Mouse (Mus musculus) urinary bladder, postnatal 25 days (tissue): ENCODE results near the gene Eif2ak4.

Source experiments
- DNase-seq: peaks from one replicate; pipeline ENCODE4 v3.0.0; 2022; ENCODE audit warnings: low spot score

Eif2ak4 gene

GRCm38 (mm10) chr2:118388341-118389335 lies at the start of gene Eif2ak4:
Gene Eif2ak4, plus strand, starts transcription at chr2:118388618.
- DNase-seq, result peak; percentile 96

- DNase-seq, result no peak
Observed at GRCm38 (mm10) chr2:118341295-118341694, 47.1 kb upstream of the Eif2ak4 start.

DNA sequence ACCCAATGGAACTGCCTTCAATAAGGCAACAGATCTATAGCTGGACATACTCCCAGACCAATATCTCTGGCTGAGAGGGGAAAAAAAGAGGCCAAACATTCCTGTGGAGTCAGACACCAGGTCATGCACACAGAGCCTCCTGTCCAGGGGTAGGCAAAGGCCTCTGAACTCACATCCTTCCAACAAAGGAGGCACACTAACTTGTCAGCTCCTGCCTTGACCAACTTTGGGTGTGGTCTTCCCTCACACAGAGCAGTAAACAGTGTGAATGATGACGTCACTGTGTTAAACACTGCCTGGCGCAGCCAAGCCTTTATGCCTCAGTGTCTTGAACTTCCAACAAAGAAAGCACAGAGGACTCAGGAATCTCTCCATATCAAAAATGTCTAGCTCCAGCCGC lies 44.5 kb upstream of the Eif2ak4 start:
- DNase-seq, result no peak

DNA sequence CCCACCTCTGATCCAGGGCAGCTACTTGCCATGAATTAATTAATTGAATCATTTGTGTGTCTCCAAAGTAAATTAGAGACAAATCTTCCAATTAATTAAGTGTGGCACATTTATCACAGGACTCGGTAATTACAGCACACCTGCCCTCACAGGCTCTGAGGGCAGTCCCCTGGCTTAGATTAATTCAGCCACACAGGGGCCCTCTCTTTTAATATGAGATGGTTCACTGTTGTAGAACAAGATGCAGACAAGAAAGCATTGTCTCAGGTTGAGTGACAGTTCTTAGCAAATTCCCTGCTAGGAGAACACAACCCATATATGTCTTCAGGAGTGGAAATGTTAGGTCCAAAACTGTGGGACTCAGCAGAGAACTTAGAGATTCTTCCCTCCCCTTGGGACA lies 42.9 kb upstream of the Eif2ak4 start:
- DNase-seq, result no peak

- no peak for DNase-seq
Observed at GRCm38 (mm10) chr2:118353498-118353897, 34.9 kb upstream of the Eif2ak4 start.

GRCm38 (mm10) chr2:118353916-118354403 lies 34.5 kb upstream of the Eif2ak4 start:
- DNase-seq, result no peak

DNA sequence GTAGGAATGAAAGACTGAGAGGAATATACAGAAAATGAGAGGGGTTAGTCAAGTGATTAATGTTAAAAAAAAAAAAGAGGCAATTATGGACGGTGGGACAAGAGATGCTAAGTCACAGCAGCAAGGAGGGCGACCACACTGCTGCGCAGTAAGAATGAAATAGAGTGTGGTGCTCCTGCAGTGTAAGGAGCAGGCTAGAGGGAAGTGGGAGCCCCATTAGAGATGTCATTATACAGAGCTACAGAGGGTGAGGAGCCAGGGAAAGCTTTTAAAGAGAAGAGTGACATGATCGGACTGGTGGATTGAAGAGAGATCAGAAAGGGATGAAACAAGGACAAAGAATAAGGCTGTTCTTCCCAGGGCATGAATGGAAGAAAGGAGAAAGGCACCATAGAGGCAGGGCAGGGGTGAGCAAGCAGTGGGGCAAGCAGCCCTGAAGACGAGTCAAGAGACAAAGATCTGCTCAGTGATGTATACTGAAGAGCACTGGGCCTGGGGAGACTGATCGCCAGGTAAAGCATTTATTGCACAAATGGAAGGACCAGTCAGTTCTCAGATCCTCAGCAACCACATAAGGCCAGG lies 33.2 kb upstream of the Eif2ak4 start:
- DNase-seq, result no peak

GRCm38 (mm10) chr2:118371841-118372240 lies 16.6 kb upstream of the Eif2ak4 start:
- DNase-seq, result no peak

DNA sequence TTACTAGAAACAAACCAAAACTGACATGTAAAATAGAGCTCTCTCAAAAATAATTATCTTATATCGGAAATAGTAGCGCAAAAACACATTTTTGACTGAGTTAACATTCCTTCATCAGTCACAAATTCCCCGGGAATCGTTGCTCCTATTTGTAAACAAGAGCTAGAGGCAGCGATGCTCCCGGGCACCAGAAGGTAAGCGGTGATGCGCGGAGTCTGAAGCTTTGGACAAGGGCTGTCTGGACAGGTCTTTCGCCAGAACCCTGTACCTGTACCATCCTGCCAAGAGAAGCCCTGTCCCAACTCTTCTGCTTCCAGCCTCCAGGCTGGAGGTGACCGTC lies 15.9 kb upstream of the Eif2ak4 start:
- DNase-seq, result no peak

GRCm38 (mm10) chr2:118372901-118373571 lies 15.4 kb upstream of the Eif2ak4 start, which contains the start of gene Gpr176:
Gene Gpr176, minus strand, starts transcription at chr2:118373419.
- no peak for DNase-seq

DNA sequence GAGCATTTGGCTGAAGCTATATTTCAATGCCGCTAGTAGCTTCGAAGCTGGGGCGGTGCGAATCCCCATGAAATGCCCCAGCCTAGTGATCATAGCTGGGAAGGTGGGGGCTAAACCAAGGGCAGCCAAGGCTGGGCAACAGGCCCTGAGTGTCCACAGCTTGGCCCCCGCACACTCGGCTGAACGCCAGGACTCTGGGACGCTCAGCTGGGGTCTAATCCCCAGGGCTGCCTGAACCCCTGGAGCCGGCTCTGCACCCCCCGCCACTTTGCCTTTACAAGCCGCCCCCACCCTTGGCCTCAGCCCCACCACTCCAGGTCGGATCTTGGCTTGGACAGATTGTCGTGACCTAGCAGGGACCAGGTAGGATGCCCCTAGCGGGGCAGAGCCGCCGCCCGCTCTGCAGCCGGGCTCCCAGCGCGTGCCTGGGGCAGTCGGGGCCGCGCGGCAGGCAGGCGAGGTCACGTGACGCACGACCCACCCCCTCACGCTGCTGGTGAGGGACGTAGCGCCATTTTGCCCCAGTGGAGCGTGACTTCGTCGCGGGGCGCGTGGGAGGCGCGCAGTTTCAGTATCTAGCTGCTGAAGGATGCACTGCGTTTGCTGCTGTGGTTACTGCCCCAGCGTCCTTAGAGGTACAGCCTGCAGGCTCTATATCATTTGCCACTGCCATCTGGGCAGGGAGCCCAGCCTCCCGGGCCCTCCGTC lies 14.7 kb upstream of the Eif2ak4 start:
- DNase-seq, result peak; percentile 40

- no peak for DNase-seq
Observed at GRCm38 (mm10) chr2:118375522-118375921, 12.9 kb upstream of the Eif2ak4 start.

DNA sequence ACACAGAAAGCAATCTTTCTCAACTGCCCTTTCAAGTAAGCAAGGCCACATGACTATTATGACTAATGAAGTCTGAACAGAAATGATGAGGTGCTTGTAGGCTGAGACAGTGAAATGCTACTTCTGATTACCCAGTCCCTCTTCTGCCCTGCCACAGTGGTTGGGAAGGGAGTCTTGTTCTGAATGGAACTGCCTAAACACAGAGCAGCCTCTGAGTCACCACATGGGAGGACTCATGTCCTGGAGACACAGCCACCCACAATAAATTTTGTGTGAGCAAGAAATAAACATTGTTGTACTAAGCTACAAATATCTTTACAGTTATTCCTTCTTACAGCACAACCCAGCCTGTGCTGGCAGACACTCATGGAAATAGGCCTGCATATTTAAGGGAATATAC lies 12.5 kb upstream of the Eif2ak4 start:
- DNase-seq, result no peak

GRCm38 (mm10) chr2:118379756-118380155 lies 8.7 kb upstream of the Eif2ak4 start:
- DNase-seq, result no peak

DNA sequence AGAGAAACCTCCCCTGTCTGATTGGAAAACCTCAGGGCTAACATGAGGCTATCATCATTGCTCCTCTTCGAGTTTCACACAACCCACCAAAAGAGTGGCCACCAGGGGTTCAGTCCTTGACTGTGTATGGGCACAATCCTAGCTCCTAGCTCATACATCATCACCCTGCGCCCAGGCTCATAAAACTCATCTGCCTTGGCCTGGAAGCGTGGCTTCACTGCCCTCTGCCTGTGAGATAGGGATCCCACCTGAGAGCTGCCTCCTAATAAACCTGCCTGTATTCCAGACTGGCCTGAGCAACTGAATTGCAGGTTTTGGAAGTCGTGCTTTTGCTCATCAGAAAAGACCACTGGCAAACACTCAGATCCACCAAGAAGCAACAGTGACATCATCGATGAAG lies 5.0 kb upstream of the Eif2ak4 start:
- no peak for DNase-seq

DNA sequence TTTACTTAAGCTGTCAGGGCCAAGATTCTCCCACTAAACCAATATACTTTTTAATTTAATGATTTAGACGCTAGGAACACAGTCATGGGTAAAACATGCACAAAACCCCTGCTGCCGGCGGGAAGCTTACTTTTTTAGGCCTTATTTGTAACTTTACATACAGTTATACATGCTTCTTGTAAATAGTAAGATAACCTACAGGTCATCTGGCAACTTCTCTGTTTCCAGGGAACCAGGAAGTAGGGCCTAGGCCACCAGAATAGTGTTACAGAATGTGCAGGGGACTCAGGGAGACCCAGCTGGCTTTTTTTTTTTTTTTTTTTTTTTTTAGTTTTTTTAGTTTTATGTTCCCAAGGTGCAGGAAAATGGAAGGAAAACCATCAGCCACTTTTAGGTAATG lies 1.2 kb downstream of the Eif2ak4 start:
- DNase-seq, result no peak

- DNase-seq, result no peak
Observed at GRCm38 (mm10) chr2:118390072-118390471, 1.7 kb downstream of the Eif2ak4 start.

DNA sequence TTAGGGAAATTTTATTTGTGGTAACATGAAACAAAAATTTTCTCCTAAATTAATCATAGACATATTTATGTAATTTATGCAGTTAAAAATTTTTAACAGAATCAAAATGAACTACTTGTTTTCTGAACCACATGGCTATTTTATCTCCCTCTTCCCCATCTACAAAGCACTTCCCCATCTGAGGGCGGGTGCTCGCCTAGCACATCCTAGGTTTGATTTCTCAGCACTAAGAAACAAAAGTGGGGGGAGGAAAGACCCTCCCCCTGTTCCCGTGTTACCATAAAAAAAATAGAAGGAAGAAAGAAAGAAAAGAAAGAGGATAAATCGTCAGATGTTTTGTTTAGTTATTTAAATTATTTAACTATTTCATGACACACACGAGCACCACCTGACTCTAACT lies 2.8 kb downstream of the Eif2ak4 start:
- DNase-seq, result no peak

DNA sequence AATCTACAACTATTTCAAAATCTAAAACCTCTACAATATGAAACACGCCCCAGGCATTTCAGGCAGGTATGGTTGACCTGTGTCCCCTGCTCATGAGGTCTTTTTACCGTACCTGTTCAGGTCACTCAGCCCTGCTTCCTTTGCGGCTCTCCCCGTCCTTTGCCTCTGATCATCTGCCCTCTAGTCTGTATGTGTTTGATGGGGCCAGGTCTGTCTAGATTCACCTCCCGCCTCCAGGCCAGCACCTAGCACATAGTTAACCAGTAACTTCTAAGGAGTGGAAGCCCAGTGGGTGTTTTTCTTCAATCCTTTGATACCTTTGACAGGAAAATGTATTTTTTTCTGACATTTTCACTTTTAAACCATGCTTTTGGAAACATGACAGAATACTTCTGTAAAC lies 11.3 kb downstream of the Eif2ak4 start:
- DNase-seq, result no peak

DNA sequence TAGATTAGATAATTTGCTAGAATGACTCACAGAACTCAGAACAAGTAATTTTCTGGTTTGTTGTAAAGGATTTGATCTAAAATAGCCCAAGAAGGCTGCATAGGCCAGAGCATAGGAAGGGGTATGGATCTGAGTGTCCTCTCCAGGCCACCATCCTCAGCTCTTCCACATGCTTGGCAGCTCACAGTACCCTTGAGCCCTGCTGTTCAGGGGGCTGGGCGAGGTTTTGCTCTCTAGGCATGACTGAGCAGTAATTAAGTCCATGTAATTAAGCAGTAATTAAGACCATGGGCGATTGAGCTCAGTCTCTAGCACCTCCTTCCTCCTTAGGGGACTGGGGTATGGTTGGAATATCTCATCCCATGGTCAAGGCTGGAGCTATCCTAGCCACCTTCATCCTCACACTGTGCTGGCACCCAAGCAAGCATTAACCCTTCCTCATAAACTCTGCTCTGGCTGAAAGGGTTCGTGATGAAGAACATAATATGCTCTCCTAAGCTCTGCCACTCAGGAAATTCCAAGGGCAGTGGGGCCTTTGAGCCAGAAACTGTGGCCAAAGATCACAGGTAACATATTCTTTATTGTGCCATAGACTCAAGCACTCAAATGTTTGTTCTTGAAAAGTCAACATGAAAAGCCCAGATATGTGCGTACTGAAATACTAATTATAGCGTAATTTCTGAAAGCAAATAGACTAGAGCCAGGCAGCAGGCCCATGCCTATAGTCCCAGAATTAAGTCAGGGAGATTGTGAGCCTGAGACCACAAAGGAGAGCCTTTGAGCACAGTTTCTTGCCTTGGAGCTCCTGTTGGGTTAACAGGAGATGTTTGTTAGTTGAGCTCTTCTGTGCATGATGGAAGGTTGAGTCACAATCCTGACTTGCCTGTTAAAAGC lies 13.7 kb downstream of the Eif2ak4 start:
- DNase-seq, result no peak

DNA sequence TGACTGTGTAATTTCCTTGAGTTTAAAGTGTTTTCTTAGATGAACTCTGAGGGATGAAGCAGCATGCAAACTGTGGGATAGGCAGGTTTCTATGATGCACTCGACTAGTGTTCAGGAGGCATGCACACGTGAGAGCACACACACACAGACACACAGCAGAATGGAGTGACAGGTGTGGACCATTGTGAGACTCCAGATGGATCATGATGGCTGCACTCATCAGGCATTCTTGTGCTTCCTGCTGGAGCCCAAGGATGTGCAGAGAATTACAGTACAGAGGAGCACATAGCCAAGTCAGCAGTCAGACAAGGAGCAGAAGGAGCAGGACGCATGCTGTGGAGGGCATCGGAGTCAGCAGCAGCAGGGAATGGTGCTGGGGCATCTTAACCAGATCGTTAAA lies 15.9 kb downstream of the Eif2ak4 start:
- DNase-seq, result no peak
